Mouse (Mus musculus) myocyte (in vitro differentiated cells): ENCODE results near the gene Cpt1c. TPM values are rescaled to one million over a fixed set of nuclear protein-coding genes. Genes with fewer than 3 reads are reported as not detected.

Experiments
- H3K27me3 ChIP-seq: one replicate; pipeline ENCODE4 v1.6.1; 2011; ENCODE audit not compliant: control insufficient read depth, insufficient read depth, insufficient read length
- H3K36me3 ChIP-seq: one replicate; pipeline ENCODE4 v1.6.1; 2011; ENCODE audit not compliant: control insufficient read depth, insufficient read depth
- H3K4me2 ChIP-seq: one replicate; pipeline ENCODE4 v1.6.1; 2011; ENCODE audit warnings: low read depth, control low read depth
- H3K4me3 ChIP-seq: one replicate; pipeline ENCODE4 v1.5.1; 2011; ENCODE audit warnings: mild to moderate bottlenecking, control low read depth, moderate library complexity
- H3K79me2 ChIP-seq: one replicate; pipeline ENCODE4 v1.6.1; 2011; ENCODE audit not compliant: control insufficient read depth, insufficient read depth
- H3ac ChIP-seq: one replicate; pipeline ENCODE4 v1.6.1; 2011; ENCODE audit not compliant: control insufficient read depth, insufficient read length
- CEBPB ChIP-seq: IDR thresholded peaks from 2 replicates; pipeline ENCODE4 v1.6.1; 2011; ENCODE audit warnings: mild to moderate bottlenecking, moderate library complexity; ENCODE audit not compliant: poor library complexity, insufficient read depth, severe bottlenecking
- E2F4 ChIP-seq: IDR thresholded peaks from one replicate; pipeline ENCODE4 v1.6.1; 2011; ENCODE audit warnings: mild to moderate bottlenecking, control low read depth, moderate library complexity; ENCODE audit not compliant: insufficient read depth
- MAX ChIP-seq: IDR thresholded peaks from one replicate; pipeline ENCODE4 v1.6.1; 2011; ENCODE audit warnings: low read depth, mild to moderate bottlenecking, control low read depth
- MYOD1 ChIP-seq, 3 experiments: IDR thresholded peaks; one replicate each; pipeline ENCODE4 v1.6.1; 2011; ENCODE audit warnings: control low read depth in 2 of 3, low read depth in 2 of 3, mild to moderate bottlenecking in 2 of 3, moderate library complexity in 1 of 3; ENCODE audit not compliant: insufficient read length in 2 of 3, control insufficient read depth in 1 of 3
- MYOG ChIP-seq, 3 experiments: IDR thresholded peaks; one replicate each; pipeline ENCODE4 v1.6.1; 2011; ENCODE audit warnings: control low read depth in 2 of 3, low read depth in 2 of 3, mild to moderate bottlenecking in 2 of 3; ENCODE audit not compliant: insufficient read length in 2 of 3, control insufficient read depth in 1 of 3, insufficient read depth in 1 of 3
- POLR2A ChIP-seq: IDR thresholded peaks from one replicate; pipeline ENCODE4 v1.6.1; 2011; ENCODE audit warnings: low read depth, mild to moderate bottlenecking, control low read depth, moderate library complexity; ENCODE audit not compliant: insufficient read length
- POLR2AphosphoS2 ChIP-seq: IDR thresholded peaks from one replicate; pipeline ENCODE4 v1.6.1; 2011; ENCODE audit warnings: low read depth, control low read depth; ENCODE audit not compliant: insufficient read length
- REST ChIP-seq: IDR thresholded peaks from one replicate; pipeline ENCODE4 v1.6.1; 2011; ENCODE audit warnings: mild to moderate bottlenecking, control low read depth, moderate library complexity; ENCODE audit not compliant: insufficient read depth, insufficient read length
- SRF ChIP-seq: IDR thresholded peaks from one replicate; pipeline ENCODE4 v1.6.1; 2011; ENCODE audit warnings: low read depth; ENCODE audit not compliant: control insufficient read depth, insufficient read length
- TCF12 ChIP-seq: IDR thresholded peaks from one replicate; pipeline ENCODE4 v1.6.1; 2011; ENCODE audit warnings: mild to moderate bottlenecking, control low read depth; ENCODE audit not compliant: poor library complexity, insufficient read depth, severe bottlenecking
- TCF3 ChIP-seq: IDR thresholded peaks from one replicate; pipeline ENCODE4 v1.6.1; 2011; ENCODE audit warnings: low read depth, control low read depth; ENCODE audit not compliant: insufficient read length
- USF1 ChIP-seq: IDR thresholded peaks from one replicate; pipeline ENCODE4 v1.6.1; 2011; ENCODE audit warnings: low read depth, mild to moderate bottlenecking, control low read depth, moderate library complexity
- polyA plus RNA-seq: library from polyadenylated mRNA; unstranded; fragments of >200 nt; fragmentation: generic; extraction: Trizol; gene quantifications from one replicate; pipeline ENCODE4 v1.2.1, GENCODE M21; 2012; ENCODE audit warnings: missing spikeins

The Cpt1c gene
- polyA plus RNA-seq, 1 experiment = 2.7 TPM

- Histone ChIP-seq H3K79me2 (peaks cover 40% of the 10 kb centered on the region), H3K4me2 (no peak overlapping the region), H3K36me3 (peaks cover 16% of the 10 kb centered on the region), H3K4me3 (no peak overlapping the region), H3K27me3 (no peaks in the 10 kb centered on the region), H3ac (no peak overlapping the region)
- TF ChIP-seq MAX (no peak), POLR2AphosphoS2 (no peak), USF1 (no peak), TCF12 (no peak), CEBPB (no peak), E2F4 (no peak), REST (no peak), SRF (no peak), MYOG (IDR thresholded peaks at IDR 0.05; ENCODE audit: control insufficient read depth in 1 of 3, insufficient read depth in 1 of 3, insufficient read length in 2 of 3, low read depth in 2 of 3) (no peak), POLR2A (no peak), TCF3 (no peak), MYOD1 (IDR thresholded peaks at IDR 0.05; ENCODE audit: control insufficient read depth in 1 of 3, insufficient read length in 2 of 3, low read depth in 2 of 3) (no peak)
Observed at GRCm38 (mm10) chr7:45012824-45013223, 38.2 kb upstream of the Cpt1c start.

- Histone ChIP-seq H3K79me2 (peaks cover 40% of the 10 kb centered on the region), H3K36me3 (peaks cover 16% of the 10 kb centered on the region), H3K4me3 (no peak overlapping the region), H3K27me3 (no peaks in the 10 kb centered on the region), H3K4me2 (no peak overlapping the region), H3ac (no peak overlapping the region)
- TF ChIP-seq POLR2A (no peak), MAX (no peak), MYOD1 (IDR thresholded peaks at IDR 0.05; ENCODE audit: control insufficient read depth in 1 of 3, insufficient read length in 2 of 3, low read depth in 2 of 3) (no peak), SRF (no peak), MYOG (IDR thresholded peaks at IDR 0.05; ENCODE audit: control insufficient read depth in 1 of 3, insufficient read depth in 1 of 3, insufficient read length in 2 of 3, low read depth in 2 of 3) (no peak), USF1 (no peak), REST (no peak), E2F4 (no peak), TCF12 (no peak), TCF3 (no peak), POLR2AphosphoS2 (no peak), CEBPB (no peak)
Observed at GRCm38 (mm10) chr7:45012011-45012410, 37.4 kb upstream of the Cpt1c start.

- Histone ChIP-seq H3K4me3 (no peak overlapping the region), H3K4me2 (no peak overlapping the region)
- TF ChIP-seq MYOD1 (IDR thresholded peaks at IDR 0.05; ENCODE audit: control insufficient read depth in 1 of 3, insufficient read length in 2 of 3, low read depth in 2 of 3) (no peak), E2F4 (no peak), SRF (no peak), MAX (no peak), REST (no peak), MYOG (IDR thresholded peaks at IDR 0.05; ENCODE audit: control insufficient read depth in 1 of 3, insufficient read depth in 1 of 3, insufficient read length in 2 of 3, low read depth in 2 of 3) (no peak), POLR2A (no peak), TCF12 (no peak), CEBPB (no peak), TCF3 (no peak), POLR2AphosphoS2 (no peak), USF1 (no peak)
Observed at GRCm38 (mm10) chr7:45008411-45008810, 33.8 kb upstream of the Cpt1c start.

GRCm38 (mm10) chr7:45007846-45008245, 33.2 kb upstream of the Cpt1c start:
- peaks cover 19% of the 10 kb centered on the region for H3K79me2 ChIP-seq
- H3K36me3 ChIP-seq = peaks cover 16% of the 10 kb centered on the region
- no peak overlapping the region for H3ac ChIP-seq
- H3K4me2 ChIP-seq = no peak overlapping the region
- H3K27me3 ChIP-seq = no peaks in the 10 kb centered on the region
- no peak overlapping the region for H3K4me3 ChIP-seq
- TF ChIP-seq E2F4 = no peak
- no peak for TF ChIP-seq USF1
- TF ChIP-seq SRF = no peak
- no peak for TF ChIP-seq CEBPB
- TF ChIP-seq TCF12 = no peak
- TF ChIP-seq REST = no peak
- no peak for TF ChIP-seq MYOG (IDR thresholded peaks at IDR 0.05; ENCODE audit: control insufficient read depth in 1 of 3, insufficient read depth in 1 of 3, insufficient read length in 2 of 3, low read depth in 2 of 3)
- TF ChIP-seq POLR2A = no peak
- no peak for TF ChIP-seq TCF3
- TF ChIP-seq MAX = no peak
- no peak for TF ChIP-seq POLR2AphosphoS2
- no peak for TF ChIP-seq MYOD1 (IDR thresholded peaks at IDR 0.05; ENCODE audit: control insufficient read depth in 1 of 3, insufficient read length in 2 of 3, low read depth in 2 of 3)

More at GRCm38 (mm10) chr7:45008411-45008810, 33.8 kb upstream of the Cpt1c start:
- H3ac ChIP-seq = no peak overlapping the region
- H3K79me2 ChIP-seq = peaks cover 19% of the 10 kb centered on the region
- H3K27me3 ChIP-seq = no peaks in the 10 kb centered on the region
- H3K36me3 ChIP-seq = peaks cover 16% of the 10 kb centered on the region
